Mouse (Mus musculus): ENCODE results near the gene Dok5. TPM values are rescaled to one million over a fixed set of nuclear protein-coding genes. Genes with fewer than 3 reads are reported as not detected.
A peak's percentile ranks its signal among the peaks of the same experiment; 100 is the strongest.

Gene Dok5
- polyA plus RNA-seq, 1 experiment from 2014 or later = 57.8 TPM

GRCm38 (mm10) chr2:170828757-170829156 is 97.2 kb downstream of the Dok5 start:
- Histone ChIP-seq H3K27me3 (ENCODE audit: control insufficient read depth, insufficient read depth, low read depth, low read length) (no peaks in the 10 kb centered on the region), H3K4me2 (ENCODE audit: low read length) (no peak overlapping the region), H3K4me1 (ENCODE audit: control insufficient read depth, insufficient read depth, low read length) (peaks cover 7% of the 10 kb centered on the region), H3K9me3 (replicated peaks; ENCODE audit: control insufficient read depth, low read length, poor library complexity, severe bottlenecking) (no peaks in the 10 kb centered on the region), H3K9ac (ENCODE audit: low read depth, low read length) (no peak overlapping the region), H3K27ac (ENCODE audit: low read length) (peak overlapping the region; percentile 40; the same call in 1 of the 2 replicates), H3K4me3 (ENCODE audit: low read depth, low read length) (no peak overlapping the region), H3K36me3 (ENCODE audit: control insufficient read depth, insufficient read depth, low read length) (no peaks in the 10 kb centered on the region)
- 20% methylated on average over 7 of the region's 7 CpGs for WGBS
- peak; percentile 69; the same call in 1 of the 2 replicates for ATAC-seq

- 76% methylated on average over 6 of the region's 6 CpGs for WGBS
- no peaks in the 10 kb centered on the region for H3K36me3 ChIP-seq (ENCODE audit: control insufficient read depth, insufficient read depth, low read length)
- peaks cover 7% of the 10 kb centered on the region for H3K4me1 ChIP-seq (ENCODE audit: control insufficient read depth, insufficient read depth, low read length)
- H3K4me3 ChIP-seq (ENCODE audit: low read depth, low read length) = no peak overlapping the region
- no peaks in the 10 kb centered on the region for H3K27me3 ChIP-seq (ENCODE audit: control insufficient read depth, insufficient read depth, low read depth, low read length)
- H3K9me3 ChIP-seq (replicated peaks; ENCODE audit: control insufficient read depth, low read length, poor library complexity, severe bottlenecking) = no peaks in the 10 kb centered on the region
- no peak overlapping the region for H3K9ac ChIP-seq (ENCODE audit: low read depth, low read length)
- peak overlapping the region; percentile 40; the same call in 1 of the 2 replicates for H3K27ac ChIP-seq (ENCODE audit: low read length)
- no peak overlapping the region for H3K4me2 ChIP-seq (ENCODE audit: low read length)
- ATAC-seq = peak; percentile 52; the same call in 1 of the 2 replicates
Measured at GRCm38 (mm10) chr2:170829191-170829611, 97.6 kb downstream of the Dok5 start.

- no peak overlapping the region for H3K9ac ChIP-seq (ENCODE audit: low read depth, low read length)
- H3K9me3 ChIP-seq (replicated peaks; ENCODE audit: control insufficient read depth, low read length, poor library complexity, severe bottlenecking) = no peaks in the 10 kb centered on the region
- no peak for ATAC-seq
- H3K4me3 ChIP-seq (ENCODE audit: low read depth, low read length) = no peak overlapping the region
- H3K36me3 ChIP-seq (ENCODE audit: control insufficient read depth, insufficient read depth, low read length) = no peaks in the 10 kb centered on the region
- 86% methylated on average over 14 of the region's 14 CpGs for WGBS
- no peak overlapping the region for H3K4me2 ChIP-seq (ENCODE audit: low read length)
- peaks cover 7% of the 10 kb centered on the region for H3K4me1 ChIP-seq (ENCODE audit: control insufficient read depth, insufficient read depth, low read length)
- H3K27ac ChIP-seq (ENCODE audit: low read length) = no peak overlapping the region
- no peaks in the 10 kb centered on the region for H3K27me3 ChIP-seq (ENCODE audit: control insufficient read depth, insufficient read depth, low read depth, low read length)
Measured at GRCm38 (mm10) chr2:170829988-170830387, 98.4 kb downstream of the Dok5 start.

- peak overlapping the region; percentile 47; the same call in 1 of the 2 replicates for H3K27ac ChIP-seq (ENCODE audit: low read length)
- WGBS = 15% methylated on average over 10 of the region's 10 CpGs
- no peaks in the 10 kb centered on the region for H3K9me3 ChIP-seq (replicated peaks; ENCODE audit: control insufficient read depth, low read length, poor library complexity, severe bottlenecking)
- no peaks in the 10 kb centered on the region for H3K27me3 ChIP-seq (ENCODE audit: control insufficient read depth, insufficient read depth, low read depth, low read length)
- H3K4me3 ChIP-seq (ENCODE audit: low read depth, low read length) = no peak overlapping the region
- H3K4me1 ChIP-seq (ENCODE audit: control insufficient read depth, insufficient read depth, low read length) = peaks cover 21% of the 10 kb centered on the region
- no peak overlapping the region for H3K9ac ChIP-seq (ENCODE audit: low read depth, low read length)
- H3K4me2 ChIP-seq (ENCODE audit: low read length) = no peak overlapping the region
- ATAC-seq = peak; percentile 47; the same call in 1 of the 2 replicates
- H3K36me3 ChIP-seq (ENCODE audit: control insufficient read depth, insufficient read depth, low read length) = no peaks in the 10 kb centered on the region
Measured at GRCm38 (mm10) chr2:170836862-170837261, 105.3 kb downstream of the Dok5 start.

DNA sequence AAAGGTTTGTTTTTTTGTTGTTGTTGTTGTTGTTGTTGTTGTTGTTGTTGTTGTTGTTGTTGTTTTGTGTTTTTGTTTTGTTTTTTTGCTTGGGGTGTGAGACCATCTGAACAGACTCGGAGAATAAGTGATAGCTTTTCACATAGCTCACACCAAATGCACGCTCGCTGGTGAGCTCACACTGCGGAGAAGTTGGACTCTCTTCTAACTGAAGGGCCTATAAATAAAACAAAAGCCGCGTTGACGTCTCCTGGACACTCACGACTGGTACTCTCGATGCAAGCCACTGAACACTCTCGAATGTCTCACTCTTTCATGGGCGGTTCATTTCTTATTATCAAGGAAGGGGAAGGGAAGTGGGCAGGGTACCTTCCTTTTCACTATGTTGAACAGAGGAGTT is 105.8 kb downstream of the Dok5 start:
- Histone ChIP-seq H3K27ac (ENCODE audit: low read length) (no peak overlapping the region), H3K9me3 (replicated peaks; ENCODE audit: control insufficient read depth, low read length, poor library complexity, severe bottlenecking) (no peaks in the 10 kb centered on the region), H3K4me3 (ENCODE audit: low read depth, low read length) (no peak overlapping the region), H3K4me1 (ENCODE audit: control insufficient read depth, insufficient read depth, low read length) (peaks cover 21% of the 10 kb centered on the region), H3K27me3 (ENCODE audit: control insufficient read depth, insufficient read depth, low read depth, low read length) (no peaks in the 10 kb centered on the region), H3K9ac (ENCODE audit: low read depth, low read length) (no peak overlapping the region), H3K36me3 (ENCODE audit: control insufficient read depth, insufficient read depth, low read length) (no peaks in the 10 kb centered on the region), H3K4me2 (ENCODE audit: low read length) (no peak overlapping the region)
- 57% methylated on average over 11 of the region's 11 CpGs for WGBS
- ATAC-seq = no peak

DNA sequence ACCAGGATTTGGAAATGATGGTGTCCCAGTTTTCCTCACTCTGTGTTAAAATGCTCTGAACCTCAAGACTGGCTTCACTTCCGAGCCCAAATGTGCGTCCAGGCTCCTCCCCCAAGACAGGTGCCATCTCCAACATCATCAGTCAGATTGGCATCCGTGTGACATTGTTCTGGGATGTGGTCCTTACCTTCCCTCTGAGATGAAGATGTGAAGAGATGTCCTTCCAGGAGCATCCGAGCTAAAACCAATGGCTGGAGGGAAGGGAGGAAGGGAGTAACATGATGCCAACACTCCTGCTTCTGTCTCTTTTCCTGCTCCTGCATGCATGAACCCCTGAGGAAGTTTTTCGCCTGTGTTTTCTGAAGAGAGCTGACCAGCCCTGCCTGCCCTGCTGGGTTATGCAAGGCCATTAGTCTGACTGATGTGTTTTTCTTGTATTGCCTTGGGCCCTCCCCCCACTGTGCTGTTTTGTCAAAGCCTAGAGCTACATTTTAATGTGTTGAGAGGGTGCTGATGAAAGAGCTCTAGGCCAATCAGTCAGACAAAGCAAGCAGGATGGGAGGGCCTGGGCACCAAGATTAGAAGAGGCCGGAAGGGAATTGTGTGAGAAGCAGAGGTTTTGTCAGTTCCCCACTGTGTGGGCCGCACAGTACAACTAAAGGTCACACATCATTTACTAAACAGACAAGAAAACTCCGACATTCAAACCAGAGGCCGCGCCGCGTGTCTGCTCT is 106.4 kb downstream of the Dok5 start:
- H3K9ac ChIP-seq (ENCODE audit: low read depth, low read length) = no peak overlapping the region
- no peaks in the 10 kb centered on the region for H3K27me3 ChIP-seq (ENCODE audit: control insufficient read depth, insufficient read depth, low read depth, low read length)
- H3K4me3 ChIP-seq (ENCODE audit: low read depth, low read length) = no peak overlapping the region
- no peaks in the 10 kb centered on the region for H3K36me3 ChIP-seq (ENCODE audit: control insufficient read depth, insufficient read depth, low read length)
- H3K9me3 ChIP-seq (replicated peaks; ENCODE audit: control insufficient read depth, low read length, poor library complexity, severe bottlenecking) = no peaks in the 10 kb centered on the region
- H3K4me2 ChIP-seq (ENCODE audit: low read length) = no peak overlapping the region
- H3K27ac ChIP-seq (ENCODE audit: low read length) = no peak overlapping the region
- peaks cover 21% of the 10 kb centered on the region for H3K4me1 ChIP-seq (ENCODE audit: control insufficient read depth, insufficient read depth, low read length)
- 24% methylated on average over 12 of the region's 12 CpGs for WGBS
- peak; percentile 69 for ATAC-seq

GRCm38 (mm10) chr2:170841441-170841965 is 109.9 kb downstream of the Dok5 start:
- no peak for ATAC-seq
- Histone ChIP-seq H3K36me3 (ENCODE audit: control insufficient read depth, insufficient read depth, low read length) (no peaks in the 10 kb centered on the region), H3K4me2 (ENCODE audit: low read length) (no peak overlapping the region), H3K9ac (ENCODE audit: low read depth, low read length) (no peak overlapping the region), H3K4me1 (ENCODE audit: control insufficient read depth, insufficient read depth, low read length) (peaks cover 20% of the 10 kb centered on the region), H3K9me3 (replicated peaks; ENCODE audit: control insufficient read depth, low read length, poor library complexity, severe bottlenecking) (no peaks in the 10 kb centered on the region), H3K27me3 (ENCODE audit: control insufficient read depth, insufficient read depth, low read depth, low read length) (no peaks in the 10 kb centered on the region), H3K4me3 (ENCODE audit: low read depth, low read length) (no peak overlapping the region), H3K27ac (ENCODE audit: low read length) (no peak overlapping the region)
- WGBS = 71% methylated on average over 13 of the region's 13 CpGs

DNA sequence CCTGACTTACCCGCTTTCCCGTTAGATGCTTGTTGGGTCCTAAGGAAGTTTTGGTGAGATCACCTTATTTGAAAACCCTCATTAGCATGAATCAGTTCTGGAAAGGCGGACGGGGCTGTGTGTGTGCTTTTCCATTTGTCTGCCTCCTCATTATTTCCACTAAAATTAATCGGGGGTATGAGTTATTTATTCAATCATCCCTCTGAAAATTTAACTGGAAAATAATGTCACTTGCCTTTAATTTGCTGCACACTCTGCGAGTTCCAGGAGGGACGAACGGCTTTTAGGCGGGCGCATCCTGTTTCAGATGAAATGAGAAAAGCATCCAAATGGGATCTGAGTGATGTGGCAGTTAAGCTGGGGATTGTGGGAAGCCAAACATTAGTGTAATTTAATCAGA is 113.9 kb downstream of the Dok5 start:
- Histone ChIP-seq H3K27me3 (ENCODE audit: control insufficient read depth, insufficient read depth, low read depth, low read length) (no peaks in the 10 kb centered on the region), H3K4me3 (ENCODE audit: low read depth, low read length) (no peak overlapping the region), H3K36me3 (ENCODE audit: control insufficient read depth, insufficient read depth, low read length) (no peaks in the 10 kb centered on the region), H3K4me1 (ENCODE audit: control insufficient read depth, insufficient read depth, low read length) (peaks cover 2% of the 10 kb centered on the region), H3K27ac (ENCODE audit: low read length) (no peak overlapping the region), H3K9ac (ENCODE audit: low read depth, low read length) (no peak overlapping the region), H3K4me2 (ENCODE audit: low read length) (no peak overlapping the region), H3K9me3 (replicated peaks; ENCODE audit: control insufficient read depth, low read length, poor library complexity, severe bottlenecking) (no peaks in the 10 kb centered on the region; the same call in 1 of the 2 replicates)
- 74% methylated on average over 10 of the region's 10 CpGs for WGBS
- ATAC-seq = no peak

DNA sequence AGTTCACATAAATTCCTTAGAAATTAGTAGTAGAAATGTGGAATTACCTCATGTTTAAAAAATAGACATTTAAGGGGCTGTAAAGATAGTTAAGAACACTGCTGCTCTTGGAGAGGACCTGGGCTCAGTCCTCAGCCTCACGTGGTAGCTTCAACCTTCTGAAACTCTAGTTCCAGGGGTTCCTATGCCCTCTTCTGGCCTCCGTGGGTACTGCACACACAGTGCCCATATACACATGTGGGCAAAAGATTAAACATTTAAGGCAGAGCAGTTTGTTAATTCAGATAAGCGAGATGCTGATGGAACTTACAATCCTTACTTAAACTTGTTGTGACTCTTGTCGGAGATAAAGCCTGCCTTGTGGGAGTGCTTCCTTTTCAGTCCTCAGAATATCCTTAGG is 118.5 kb downstream of the Dok5 start:
- Histone ChIP-seq H3K27ac (ENCODE audit: low read length) (no peak overlapping the region), H3K4me2 (ENCODE audit: low read length) (no peak overlapping the region), H3K4me3 (ENCODE audit: low read depth, low read length) (no peak overlapping the region), H3K4me1 (ENCODE audit: control insufficient read depth, insufficient read depth, low read length) (peaks cover 2% of the 10 kb centered on the region), H3K9me3 (replicated peaks; ENCODE audit: control insufficient read depth, low read length, poor library complexity, severe bottlenecking) (no peaks in the 10 kb centered on the region; the same call in 1 of the 2 replicates), H3K36me3 (ENCODE audit: control insufficient read depth, insufficient read depth, low read length) (no peaks in the 10 kb centered on the region), H3K27me3 (ENCODE audit: control insufficient read depth, insufficient read depth, low read depth, low read length) (no peaks in the 10 kb centered on the region), H3K9ac (ENCODE audit: low read depth, low read length) (no peak overlapping the region)
- ATAC-seq = no peak
- WGBS = 96% methylated on average over 4 of the region's 4 CpGs

All from midbrain, embryonic 16.5 days (tissue).